Comparison of ENCODE assay signal across 10 mouse cellular contexts in the genomic region with DNA sequence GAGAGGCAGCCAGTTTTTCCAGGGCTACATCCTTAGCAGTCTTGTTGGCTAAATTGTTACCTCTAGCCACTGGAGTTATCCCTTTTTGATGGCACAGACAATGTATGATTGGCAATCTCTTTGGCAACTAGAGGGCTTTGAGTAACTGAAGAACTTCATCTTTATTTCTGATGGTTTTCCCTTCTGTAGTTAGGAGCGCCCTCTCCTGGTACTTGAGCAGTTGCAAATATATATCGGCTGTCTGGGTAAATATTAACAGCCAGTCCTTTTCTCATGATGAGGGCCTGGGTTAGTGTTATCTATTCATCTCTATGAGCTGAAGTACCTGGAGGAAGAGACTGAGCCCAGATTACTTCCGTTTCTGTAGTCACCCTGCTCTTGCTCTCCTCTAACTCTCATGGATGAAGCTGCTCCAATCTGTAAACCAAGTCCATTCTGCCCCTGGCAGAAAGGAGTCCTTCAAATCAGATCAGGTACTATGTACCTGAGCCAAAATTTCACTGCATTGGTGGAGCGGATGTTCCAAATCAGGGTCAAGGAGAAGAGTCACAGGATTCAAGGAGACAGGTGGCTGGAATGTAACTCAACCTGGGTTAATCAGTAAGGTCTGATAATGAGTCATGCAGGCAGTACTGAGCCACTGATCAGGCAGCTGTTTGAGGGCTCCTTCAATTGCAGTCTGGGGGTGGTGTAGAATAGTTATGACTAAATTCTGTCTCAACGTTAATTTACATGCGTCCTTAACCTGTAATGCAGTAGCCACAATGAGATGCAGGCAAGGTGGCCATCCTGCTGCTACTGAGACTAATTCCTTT. TPM values are rescaled to one million over a fixed set of nuclear protein-coding genes. Genes with fewer than 3 reads are reported as not detected.
DNase-seq lines count a peak whose midpoint lies in the region; ATAC-seq lines count a peak whose summit lies in the region.
"Had no signal": no experiment of that assay in that cellular context is flagged by ENCODE, and none has a peak within 500 bp of the region (broad histone marks: within the 10 kb centered on the region; RNA-seq: fewer than 3 reads in every experiment).

No protein-coding gene starts in this region.

- no peak for ATAC-seq in granulocyte monocyte progenitor cell, adult 5-6 weeks (replicated peaks; ENCODE audit: poor library complexity, severe bottlenecking)

- peak; percentile 48 for DNase-seq in kidney, adult 9 months
- no peak for DNase-seq in kidney, adult 11 months
- DNase-seq in B cell, adult 2 months, result peak; percentile 26 to 29
- peak; percentile 31 for DNase-seq in ZHBTc4 (ENCODE audit: low read depth, low spot score)
- peak; percentile 15 for DNase-seq in kidney, postnatal 14 days
- no peak for DNase-seq in right cerebral cortex, postnatal 25 days
- no peak for DNase-seq in ovary, adult 18-20 months (ENCODE audit: low spot score)
- DNase-seq: liver, embryonic 13.5 days; thymus, adult 18-20 months had no signal

RNA-seq across cellular contexts. Expression of a gene that starts 30.6 kb away (rescaled TPM):
- 13.9 and 14.8 TPM in 2 replicates for total RNA-seq in granulocyte monocyte progenitor cell, adult 5-6 weeks (2014; fragmentation: Nextera tagmentation)
- total RNA-seq in granulocyte monocyte progenitor cell, adult 5-6 weeks (2017), result 5.3 and 7.9 TPM in 2 replicates

RNA-seq across cellular contexts. Expression of a gene that starts 34.5 kb away (rescaled TPM):
- total RNA-seq in granulocyte monocyte progenitor cell, adult 5-6 weeks (2014; fragmentation: Nextera tagmentation), result not detected in 2 replicates
- not detected in 2 replicates for total RNA-seq in granulocyte monocyte progenitor cell, adult 5-6 weeks (2017)

RNA-seq across cellular contexts. Expression of a gene that starts 52.0 kb away (rescaled TPM):
- 24.4 and 24.8 TPM in 2 replicates for total RNA-seq in granulocyte monocyte progenitor cell, adult 5-6 weeks (2014; fragmentation: Nextera tagmentation)
- total RNA-seq in granulocyte monocyte progenitor cell, adult 5-6 weeks (2017), result 10.8 and 16.8 TPM in 2 replicates

Comparison
In these comparisons a context has a peak if more than half of its experiments do, and no peak if none do; other contexts are left out.
1. DNase-seq: peak in kidney, adult 9 months (single experiment), B cell, adult 2 months (2 of 2), ZHBTc4 (single experiment) and kidney, postnatal 14 days (single experiment); none in kidney, adult 11 months (single experiment), right cerebral cortex, postnatal 25 days (single experiment) and ovary, adult 18-20 months (single experiment).